Mouse (Mus musculus) cerebellum, postnatal 25 days (tissue): ENCODE data around the gene Zfp598.
"Not testable (repeated sequence)": the region's sequence is repeated elsewhere in the genome, so short reads cannot be mapped to it uniquely, and the experiment has no call there.

Experiments used
- DNase-seq, 2 experiments: peaks; one replicate each; pipeline ENCODE4 v3.0.0; 2021; ENCODE audit warnings: mixed read lengths in 2 of 2

Zfp598 gene

DNA sequence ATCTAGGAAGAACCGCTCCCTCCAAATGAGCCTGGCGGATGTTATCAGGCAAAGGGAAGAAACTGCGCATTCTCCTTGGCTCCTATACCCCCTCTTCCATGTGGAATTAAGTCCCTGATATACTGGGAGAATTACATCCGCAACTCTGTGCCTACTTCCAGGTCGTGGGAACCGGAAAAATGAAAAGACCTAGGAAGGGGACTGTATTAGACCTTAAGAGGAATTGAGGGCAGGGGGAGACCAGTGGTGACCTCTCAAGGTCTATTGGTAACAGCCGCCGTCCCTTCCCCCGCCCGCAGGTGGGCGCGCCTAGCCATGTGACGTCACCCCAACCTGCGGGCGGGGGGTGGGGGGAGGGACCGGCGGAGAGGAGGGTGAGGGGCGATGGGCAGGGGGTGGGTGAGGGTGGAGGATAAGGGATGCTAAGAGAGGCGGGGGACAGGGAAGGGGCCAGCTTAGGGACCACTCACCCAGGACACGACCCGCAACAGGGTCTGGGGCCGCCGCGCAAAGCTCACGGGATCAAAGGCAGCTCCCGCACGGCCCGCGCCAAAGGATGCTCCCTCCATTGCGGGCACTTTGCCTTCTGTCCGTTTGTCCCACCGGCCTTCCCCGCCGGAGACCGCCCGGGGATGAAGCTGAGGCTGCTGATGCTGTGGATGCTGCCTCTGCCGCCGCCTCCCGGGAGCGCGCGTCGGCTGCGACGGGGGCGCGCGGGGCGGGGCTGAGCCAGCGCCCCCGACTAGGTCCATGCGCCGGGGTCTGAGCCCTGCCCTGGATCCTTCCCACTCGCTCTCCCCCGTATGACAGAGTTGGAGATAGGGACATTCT, 20.0 kb downstream of the Zfp598 start, which contains the start of gene Syngr3:
Gene Syngr3 (minus strand): TSS at position 705 of the 831 bp plus-strand sequence.
- peak; percentile 75 to 81 for DNase-seq

- DNase-seq: no peak
These were observed 22.9 kb downstream of the Zfp598 start for GRCm38 (mm10) chr17:24692385-24692784.

DNA sequence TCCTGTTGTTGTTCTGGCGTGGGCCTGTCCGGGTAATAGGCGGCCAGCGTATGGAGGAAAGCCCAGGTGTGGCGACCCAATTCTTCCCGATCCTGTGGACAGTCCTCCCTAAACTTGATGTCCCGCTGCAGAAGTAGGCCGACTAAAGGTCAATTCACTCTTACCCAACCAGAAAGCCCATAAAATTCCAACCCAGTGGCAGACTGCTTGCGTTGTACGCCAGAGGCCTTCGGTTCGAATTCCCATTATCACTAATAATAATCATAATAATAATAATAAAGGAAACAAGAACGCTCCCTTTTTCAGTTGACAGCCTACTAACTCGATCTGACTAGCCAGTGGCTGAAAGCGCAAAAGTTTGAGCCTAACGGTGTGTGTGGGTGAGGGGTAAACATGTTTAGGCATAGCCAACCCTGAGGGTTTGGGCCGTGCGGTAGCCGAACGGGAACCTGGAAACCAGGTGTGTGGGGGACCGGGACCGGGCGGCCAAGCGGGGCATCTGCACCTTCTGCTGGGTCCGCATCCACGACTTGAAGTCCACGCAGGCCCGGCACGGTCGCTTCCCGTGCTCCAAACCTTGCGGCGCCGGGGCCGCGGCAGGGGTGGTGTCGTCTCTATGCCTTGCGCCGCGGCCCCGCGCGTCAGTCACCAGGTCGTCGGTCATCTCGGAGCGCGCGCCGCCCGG, 26.0 kb downstream of the Zfp598 start:
- DNase-seq: no peak

GRCm38 (mm10) chr17:24696011-24696697, 26.7 kb downstream of the Zfp598 start, which contains the start of the genes Gfer and Noxo1:
Gene Gfer (minus strand): TSS chr17:24696156.
Gene Noxo1 (plus strand): TSS chr17:24696234.
- DNase-seq: peak; percentile 90 to 96

DNA sequence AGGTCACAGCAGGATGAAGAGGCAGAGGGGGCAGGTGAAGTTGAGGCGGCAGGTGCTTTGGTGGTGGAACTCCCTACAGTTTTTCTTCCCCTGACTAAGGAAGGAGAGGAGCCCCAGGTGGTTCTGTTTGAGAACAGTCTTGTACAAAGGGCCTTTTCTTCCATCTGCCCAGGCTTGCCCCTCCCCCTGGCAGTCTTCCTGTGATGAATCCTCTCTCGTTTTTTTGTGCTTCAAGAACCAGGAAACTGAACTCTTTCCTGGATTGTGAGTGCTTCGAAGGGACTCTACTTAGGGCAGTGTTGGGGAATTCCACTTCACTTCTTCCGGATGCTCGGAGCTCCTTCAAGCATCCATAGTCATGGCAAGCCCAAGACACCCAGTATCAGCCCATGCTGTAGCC, 28.5 kb downstream of the Zfp598 start:
- no peak for DNase-seq

DNA sequence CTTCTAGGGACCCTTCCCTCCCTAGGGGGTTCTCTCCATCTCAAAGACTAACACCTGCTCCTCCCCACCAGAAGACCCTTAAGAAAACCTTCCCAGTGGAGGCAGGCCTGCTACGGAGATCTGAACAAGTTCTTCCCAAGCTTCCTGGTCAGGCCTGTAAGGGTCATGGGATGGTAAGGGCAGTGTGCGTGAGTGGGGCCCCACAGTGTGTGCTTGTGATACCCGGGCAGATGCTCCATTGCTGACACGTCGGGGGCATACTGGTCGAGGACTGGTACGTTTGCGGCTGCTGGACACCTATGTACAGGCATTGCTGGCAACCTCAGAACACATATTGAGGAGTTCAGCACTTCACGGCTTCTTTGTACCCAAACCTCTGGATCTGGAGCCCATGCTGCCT, 29.2 kb downstream of the Zfp598 start:
- DNase-seq: no peak

GRCm38 (mm10) chr17:24699473-24699872, 30.0 kb downstream of the Zfp598 start:
- no peak for DNase-seq

- no peak for DNase-seq
These were observed 31.8 kb downstream of the Zfp598 start for GRCm38 (mm10) chr17:24701251-24701650.

GRCm38 (mm10) chr17:24705821-24706220, 36.3 kb downstream of the Zfp598 start:
- no peak for DNase-seq

- DNase-seq: peak; percentile 94 to 97
These were observed 37.7 kb downstream of the Zfp598 start, which contains the start of gene Tbl3 for GRCm38 (mm10) chr17:24706982-24707800. Gene Tbl3 (minus strand): TSS chr17:24707660.

DNA sequence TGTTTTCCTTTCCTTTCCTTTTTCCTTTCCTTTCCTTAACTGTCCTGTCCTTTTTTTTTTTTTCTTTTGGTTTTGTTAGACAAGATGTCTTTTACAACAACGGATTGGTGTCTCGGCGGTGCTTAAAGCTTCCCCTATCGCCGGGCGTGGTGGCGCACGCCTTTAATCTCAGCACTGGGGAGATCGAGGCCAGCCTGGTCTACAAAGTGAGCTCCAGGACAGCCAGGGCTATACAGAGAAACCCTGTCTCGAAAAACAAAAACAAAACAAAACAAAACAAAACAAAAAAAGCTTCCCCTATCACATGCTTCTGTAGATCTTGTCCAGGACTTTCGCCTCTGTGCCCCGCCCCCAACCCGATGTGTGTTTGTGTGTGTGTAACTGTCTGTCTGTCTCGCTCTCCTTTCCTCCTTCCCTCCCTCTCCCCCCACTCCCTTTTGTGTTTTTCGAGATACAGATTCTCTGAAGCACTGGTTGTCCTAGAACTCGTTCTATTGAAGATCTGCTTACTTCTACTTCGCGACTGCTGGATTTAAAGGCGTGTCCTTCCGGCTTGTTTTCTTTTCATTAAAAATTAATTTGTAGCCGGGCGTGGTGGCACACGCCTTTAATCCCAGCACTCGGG, 38.4 kb downstream of the Zfp598 start:
- no peak for DNase-seq

DNA sequence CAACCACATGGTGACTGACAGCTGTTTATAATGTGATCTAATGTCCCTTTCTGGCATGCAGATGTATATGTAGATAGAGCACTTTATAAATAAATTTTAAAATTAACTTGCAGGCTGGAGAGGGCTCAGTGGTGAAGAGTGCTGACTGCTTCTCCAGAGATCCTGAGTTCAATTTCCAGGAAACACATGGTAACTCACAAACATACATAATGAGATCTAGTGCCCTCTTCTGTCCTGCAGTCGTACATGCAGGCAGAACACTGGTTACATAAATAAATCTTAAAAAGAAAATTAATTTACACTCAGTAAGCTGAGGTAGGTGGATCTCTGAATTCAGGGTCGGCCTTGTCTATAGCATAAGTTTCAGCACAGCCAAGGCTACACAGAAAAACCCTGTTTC, 39.2 kb downstream of the Zfp598 start:
- no peak for DNase-seq

DNA sequence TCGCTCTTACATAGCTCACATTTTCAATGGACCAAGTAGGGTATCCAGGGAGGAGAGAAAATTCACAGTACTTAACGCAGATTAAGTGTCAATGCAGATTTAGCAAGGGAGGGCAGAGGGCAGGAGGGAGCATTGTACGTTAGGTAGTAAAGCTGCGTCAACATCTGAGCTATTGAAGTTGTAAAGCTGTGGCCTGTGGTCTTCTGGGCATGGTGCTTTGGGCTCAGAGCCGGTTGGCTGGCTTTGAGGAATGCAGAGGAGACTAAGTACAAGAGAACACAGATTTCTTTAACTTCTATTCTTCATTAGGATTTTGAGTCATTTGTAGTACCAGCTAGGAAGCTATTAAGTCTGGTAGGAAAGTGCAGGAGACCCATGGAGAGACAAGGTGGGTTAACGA, 46.1 kb downstream of the Zfp598 start:
- no peak for DNase-seq

GRCm38 (mm10) chr17:24716166-24716682, 46.7 kb downstream of the Zfp598 start:
- no peak for DNase-seq

DNA sequence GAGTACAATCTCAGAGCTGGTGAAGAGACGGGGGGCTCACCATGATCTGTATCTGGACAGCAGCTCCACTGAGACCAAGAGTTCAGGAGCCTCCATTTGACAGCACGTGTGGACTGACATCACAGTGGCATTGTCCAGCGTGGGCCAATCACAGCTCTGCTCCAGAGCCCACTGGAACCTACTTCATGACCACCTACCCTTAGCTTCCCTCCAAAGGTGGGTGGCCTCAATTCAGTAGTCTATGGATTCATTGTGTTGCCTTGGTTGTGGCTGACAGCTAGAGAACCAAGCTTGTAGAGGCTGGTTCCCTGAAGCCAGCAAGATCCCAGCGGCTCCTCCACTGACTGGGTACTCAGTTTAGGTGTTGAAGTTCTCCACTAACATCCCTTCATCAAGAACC, 48.5 kb downstream of the Zfp598 start, which contains the start of the genes Rnf151 and Rps2:
Gene Rnf151 (minus strand): TSS at position 121 of the 400 bp plus-strand sequence.
Gene Rps2 (plus strand): TSS at position 174 of the 400 bp plus-strand sequence.
- DNase-seq: no peak

DNA sequence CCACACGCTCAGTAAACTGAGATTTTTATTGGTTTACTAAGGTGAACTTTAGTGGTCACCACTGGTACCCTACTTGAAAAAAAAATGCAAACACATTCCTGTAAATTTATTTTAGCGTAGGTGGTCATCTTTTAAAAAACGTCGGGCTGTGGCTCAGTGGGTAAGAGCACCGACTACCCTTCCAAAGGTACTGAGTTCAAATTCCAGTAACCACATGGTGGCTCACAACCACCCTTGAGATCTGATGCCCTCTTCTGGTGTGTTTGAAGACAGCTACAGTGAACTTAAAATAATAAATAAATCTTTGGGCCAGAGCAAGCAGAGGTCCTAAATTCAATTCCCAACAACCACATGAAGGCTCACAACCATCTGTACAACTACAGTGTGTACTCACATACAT, 49.5 kb downstream of the Zfp598 start:
- not testable (repeated sequence) for DNase-seq

DNA sequence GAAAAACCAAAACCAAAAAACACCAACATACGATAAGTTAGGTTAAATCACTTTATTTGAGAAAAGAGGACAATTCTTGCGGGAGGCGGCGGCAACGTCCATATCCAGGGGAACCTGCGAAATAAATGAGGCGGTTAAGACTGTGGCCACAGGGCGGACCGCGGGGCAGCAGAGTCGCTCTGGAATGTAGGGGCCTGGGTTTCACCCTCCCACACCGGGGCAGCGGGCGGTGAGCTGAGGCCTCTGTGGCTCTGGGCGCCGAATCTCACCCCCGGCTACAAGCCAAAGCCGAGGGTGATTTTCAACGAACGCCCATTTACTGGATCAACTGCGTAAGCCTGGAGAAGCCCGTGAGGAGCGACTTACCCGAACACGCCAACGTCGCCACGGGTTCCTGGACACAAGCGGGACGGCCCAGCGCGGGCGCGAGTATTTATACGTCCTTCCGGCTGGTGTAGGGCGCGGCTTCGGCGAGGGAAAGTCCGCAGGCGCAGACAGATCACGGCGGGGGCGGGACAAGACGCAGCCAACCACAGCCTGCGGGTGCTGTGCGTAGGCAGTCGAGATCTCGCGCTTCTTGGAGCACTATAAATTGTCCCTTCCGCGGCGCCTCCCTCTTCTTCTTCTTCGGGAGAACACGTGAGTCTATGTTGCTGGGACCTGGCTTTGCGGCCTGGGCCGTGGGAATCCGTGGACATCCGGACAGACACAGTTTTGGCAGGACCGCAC, 50.2 kb downstream of the Zfp598 start:
- DNase-seq: peak; percentile 97 to 99

- not testable (repeated sequence) for DNase-seq
These were observed 51.1 kb downstream of the Zfp598 start for GRCm38 (mm10) chr17:24720616-24721015.

- DNase-seq: not testable (repeated sequence)
These were observed 52.0 kb downstream of the Zfp598 start for GRCm38 (mm10) chr17:24721383-24721955.

GRCm38 (mm10) chr17:24722220-24722924, 52.9 kb downstream of the Zfp598 start:
- no peak for DNase-seq
